Comparison of ENCODE assay signal across 28 mouse cellular contexts in the genomic region with DNA sequence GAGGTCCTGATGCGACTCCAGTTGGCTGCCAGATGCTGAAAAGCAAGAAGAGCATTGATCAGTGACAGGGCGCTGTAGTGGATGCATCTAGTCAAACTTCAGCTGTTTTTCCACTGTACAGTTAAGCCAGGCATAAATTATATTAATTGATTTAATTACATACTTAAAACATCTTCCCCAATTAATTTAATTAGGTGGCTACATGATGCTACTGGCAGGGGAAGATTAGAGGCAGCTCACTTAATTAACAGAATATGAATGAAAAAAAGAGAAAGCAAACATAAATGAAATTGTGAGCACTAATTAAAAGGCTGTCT.
DNase-seq lines count a peak whose midpoint lies in the region; ATAC-seq lines count a peak whose summit lies in the region.
"Had no signal": no experiment of that assay in that cellular context is flagged by ENCODE, and none has a peak within 500 bp of the region (broad histone marks: within the 10 kb centered on the region; RNA-seq: fewer than 3 reads in every experiment).

No protein-coding gene starts in this region.

- 53% methylated on average over 2 of the region's 2 CpGs for WGBS in hindbrain, embryonic 13.5 days
- 69% methylated on average over 2 of the region's 2 CpGs for WGBS in hindbrain, embryonic 12.5 days
- WGBS in forebrain, embryonic 14.5 days, result 12% methylated on average over 2 of the region's 2 CpGs
- 35% methylated on average over 2 of the region's 2 CpGs for WGBS in neural tube, embryonic 15.5 days

- H3K27me3 ChIP-seq in hindbrain, embryonic 13.5 days, result peaks cover 7% of the 10 kb centered on the region
- H3K27me3 ChIP-seq in hindbrain, embryonic 12.5 days, result no peaks in the 10 kb centered on the region
- peaks cover 41% of the 10 kb centered on the region for H3K27me3 ChIP-seq in forebrain, embryonic 14.5 days (replicated peaks; ENCODE audit: control insufficient read depth, insufficient read depth, low read length)
- peaks cover 5% of the 10 kb centered on the region; the same call in 1 of the 2 replicates for H3K27me3 ChIP-seq in neural tube, embryonic 15.5 days (replicated peaks)
- H3K27me3 ChIP-seq: embryonic facial prominence, embryonic 15.5 days; heart, embryonic 12.5 days; kidney, embryonic 15.5 days; liver, embryonic 12.5 days had no signal

- no peak overlapping the region for H3K4me3 ChIP-seq in hindbrain, embryonic 13.5 days
- no peak overlapping the region for H3K4me3 ChIP-seq in hindbrain, embryonic 12.5 days
- H3K4me3 ChIP-seq in forebrain, embryonic 14.5 days (ENCODE audit: low read depth, low read length), result no peak overlapping the region
- H3K4me3 ChIP-seq in neural tube, embryonic 15.5 days (replicated peaks), result no peak overlapping the region
- H3K4me3 ChIP-seq: embryonic facial prominence, embryonic 10.5 days; embryonic facial prominence, embryonic 15.5 days; gastrocnemius, adult 2 months; heart, adult 2 months; heart, embryonic 12.5 days; kidney, embryonic 15.5 days; limb, embryonic 13.5 days; liver, embryonic 12.5 days; megakaryocyte, embryonic 14.5 days had no signal

- H3K9me3 ChIP-seq in hindbrain, embryonic 13.5 days, result no peaks in the 10 kb centered on the region
- no peaks in the 10 kb centered on the region for H3K9me3 ChIP-seq in hindbrain, embryonic 12.5 days (replicated peaks)
- no peaks in the 10 kb centered on the region for H3K9me3 ChIP-seq in forebrain, embryonic 14.5 days (replicated peaks; ENCODE audit: control insufficient read depth, low read length)
- H3K9me3 ChIP-seq in neural tube, embryonic 15.5 days (replicated peaks), result no peaks in the 10 kb centered on the region
- H3K9me3 ChIP-seq: embryonic facial prominence, embryonic 10.5 days; embryonic facial prominence, embryonic 15.5 days; heart, embryonic 12.5 days; kidney, embryonic 15.5 days; limb, embryonic 13.5 days; liver, embryonic 12.5 days; megakaryocyte, embryonic 14.5 days had no signal

- DNase-seq in Muller cell, postnatal 12 days (ENCODE audit: inconsistent ontology term), result peak; percentile 73
- peak; percentile 79 for DNase-seq in forebrain, embryonic 14.5 days (ENCODE audit: low spot score)
- DNase-seq in liver, result no peak
- no peak for DNase-seq in right cerebral cortex, postnatal 10 days (ENCODE audit: low spot score in 2 of 2)
- DNase-seq: adrenal gland, postnatal 36 days; cerebellum, adult 8-10 months; cerebellum, postnatal 25 days; gastrocnemius, adult 2 months; gastrocnemius, postnatal 36 days; heart, adult 2 months; kidney, adult 18-20 months; kidney, postnatal 25 days; liver, postnatal 0 days; lung, postnatal 4 days; right cerebral cortex, postnatal 25 days; thymus, postnatal 14 days had no signal

- H3K9ac ChIP-seq in hindbrain, embryonic 13.5 days, result no peak overlapping the region
- H3K9ac ChIP-seq in hindbrain, embryonic 12.5 days, result no peak overlapping the region
- H3K9ac ChIP-seq in forebrain, embryonic 14.5 days (ENCODE audit: low read length), result no peak overlapping the region
- H3K9ac ChIP-seq in neural tube, embryonic 15.5 days (replicated peaks), result no peak overlapping the region
- H3K9ac ChIP-seq: embryonic facial prominence, embryonic 15.5 days; heart, embryonic 12.5 days; kidney, embryonic 15.5 days; limb, embryonic 13.5 days; liver, embryonic 12.5 days; liver, postnatal 0 days had no signal

- no peak for ATAC-seq in hindbrain, embryonic 13.5 days (ENCODE audit: low FRiP score)
- ATAC-seq in hindbrain, embryonic 12.5 days (ENCODE audit: low FRiP score), result no peak
- ATAC-seq in forebrain, embryonic 14.5 days, result peak; percentile 85
- ATAC-seq in neural tube, embryonic 15.5 days (ENCODE audit: low FRiP score), result no peak
- ATAC-seq: CD4-positive, CD25-positive, alpha-beta regulatory T cell, adult 4 months; liver, embryonic 12.5 days; liver, postnatal 0 days; lung, postnatal 0 days had no signal

- no peak overlapping the region for H3K4me2 ChIP-seq in hindbrain, embryonic 13.5 days
- no peak overlapping the region for H3K4me2 ChIP-seq in hindbrain, embryonic 12.5 days (replicated peaks)
- H3K4me2 ChIP-seq in forebrain, embryonic 14.5 days (ENCODE audit: low read length), result peak overlapping the region; percentile 20
- H3K4me2 ChIP-seq in neural tube, embryonic 15.5 days, result peak overlapping the region; percentile 19; the same call in 1 of the 2 replicates
- H3K4me2 ChIP-seq: embryonic facial prominence, embryonic 15.5 days; heart, embryonic 12.5 days; kidney, embryonic 15.5 days; liver, embryonic 12.5 days had no signal

- 0 out of 2 replicates have a peak overlapping the region, but pooled peaks have one; percentile 12 for H3K27ac ChIP-seq in hindbrain, embryonic 13.5 days
- H3K27ac ChIP-seq in hindbrain, embryonic 12.5 days, result no peak overlapping the region
- H3K27ac ChIP-seq in forebrain, embryonic 14.5 days (ENCODE audit: low read depth, low read length), result no peak overlapping the region
- H3K27ac ChIP-seq in neural tube, embryonic 15.5 days (replicated peaks), result no peak overlapping the region
- H3K27ac ChIP-seq: embryonic facial prominence, embryonic 10.5 days; embryonic facial prominence, embryonic 15.5 days; gastrocnemius, adult 2 months; heart, adult 2 months; kidney, embryonic 15.5 days; limb, embryonic 13.5 days; liver, embryonic 12.5 days had no signal

- no peaks in the 10 kb centered on the region for H3K36me3 ChIP-seq in hindbrain, embryonic 13.5 days
- no peaks in the 10 kb centered on the region for H3K36me3 ChIP-seq in hindbrain, embryonic 12.5 days
- H3K36me3 ChIP-seq in forebrain, embryonic 14.5 days (ENCODE audit: control insufficient read depth, insufficient read depth, low read length), result no peaks in the 10 kb centered on the region
- H3K36me3 ChIP-seq in neural tube, embryonic 15.5 days, result no peaks in the 10 kb centered on the region
- H3K36me3 ChIP-seq: embryonic facial prominence, embryonic 10.5 days; embryonic facial prominence, embryonic 15.5 days; heart, embryonic 12.5 days; kidney, embryonic 15.5 days; limb, embryonic 13.5 days; liver, embryonic 12.5 days had no signal

- peaks cover 16% of the 10 kb centered on the region for H3K4me1 ChIP-seq in hindbrain, embryonic 13.5 days (replicated peaks)
- H3K4me1 ChIP-seq in hindbrain, embryonic 12.5 days, result no peaks in the 10 kb centered on the region
- peaks cover 8% of the 10 kb centered on the region for H3K4me1 ChIP-seq in forebrain, embryonic 14.5 days (ENCODE audit: control insufficient read depth, insufficient read depth, low read length)
- H3K4me1 ChIP-seq in neural tube, embryonic 15.5 days, result peaks cover 24% of the 10 kb centered on the region
- H3K4me1 ChIP-seq: embryonic facial prominence, embryonic 15.5 days; kidney, embryonic 15.5 days; liver, embryonic 12.5 days; megakaryocyte, embryonic 14.5 days had no signal

Comparison
In these comparisons a context has a peak if more than half of its experiments do, and no peak if none do; other contexts are left out.
1. H3K4me2 ChIP-seq: peak in forebrain, embryonic 14.5 days (single experiment) and neural tube, embryonic 15.5 days (single experiment); none in hindbrain, embryonic 13.5 days (single experiment) and hindbrain, embryonic 12.5 days (single experiment).
2. DNase-seq: peak in Muller cell, postnatal 12 days (single experiment) and forebrain, embryonic 14.5 days (single experiment); none in liver (single experiment) and right cerebral cortex, postnatal 10 days (0 of 2).